Mouse (Mus musculus) hindbrain, embryonic 11.5 days (tissue): ENCODE data around the gene BC028528. TPM values are rescaled to one million over a fixed set of nuclear protein-coding genes. Genes with fewer than 3 reads are reported as not detected.

Experiments
- ATAC-seq: fragments of 200-750 bp; cut with Nextera tagmentation; 2 replicates; pipeline ENCODE4 v1.8.0; 2017; ENCODE audit warnings: mild to moderate bottlenecking, moderate TSS enrichment, moderate library complexity; ENCODE audit not compliant: low FRiP score
- DNase-seq: peaks from one replicate; pipeline ENCODE4 v3.0.0-alpha.2; 2015; ENCODE audit warnings: low spot score
- H3K27ac ChIP-seq: fragments of 300-500 bp; sonication (generic); 2 replicates; pipeline ENCODE4 v1.5.1; 2014; ENCODE audit warnings: mild to moderate bottlenecking, low read depth, low read length
- H3K27me3 ChIP-seq: fragments of 300-500 bp; sonication (generic); 2 replicates; pipeline ENCODE4 v1.6.1; 2014; ENCODE audit warnings: mild to moderate bottlenecking, low read length, moderate library complexity, mixed read lengths; ENCODE audit not compliant: control insufficient read depth, insufficient read depth
- H3K36me3 ChIP-seq: fragments of 300-500 bp; sonication (generic); 2 replicates; pipeline ENCODE4 v1.6.1; 2014; ENCODE audit warnings: mild to moderate bottlenecking, low read length, moderate library complexity, mixed read lengths; ENCODE audit not compliant: control insufficient read depth, insufficient read depth
- H3K4me1 ChIP-seq: fragments of 300-500 bp; sonication (generic); replicated peaks from 2 replicates; pipeline ENCODE4 v1.6.1; 2014; ENCODE audit warnings: low read length, mixed read lengths; ENCODE audit not compliant: control insufficient read depth, insufficient read depth
- H3K4me2 ChIP-seq: fragments of 300-500 bp; sonication (generic); replicated peaks from 2 replicates; pipeline ENCODE4 v1.6.1; 2014; ENCODE audit warnings: mild to moderate bottlenecking, low read depth, low read length
- H3K4me3 ChIP-seq: fragments of 300-500 bp; sonication (generic); 2 replicates; pipeline ENCODE4 v1.5.1; 2014; ENCODE audit warnings: low read depth, low read length
- H3K9ac ChIP-seq: fragments of 300-500 bp; sonication (generic); 2 replicates; pipeline ENCODE4 v1.6.1; 2014; ENCODE audit warnings: low read depth, low read length
- H3K9me3 ChIP-seq: fragments of 300-500 bp; sonication (generic); 2 replicates; pipeline ENCODE4 v1.6.1; 2016; ENCODE audit warnings: low read length; ENCODE audit not compliant: control insufficient read depth
- WGBS: fragments of 180-500 bp; shearing (Covaris S2); extraction: QIAGEN DNeasy Blood & Tissue Kit; methylation state at CpG from one replicate; pipeline ENCODE4 v1.1.7; 2014; 5-methylcytosine and 5-hydroxymethylcytosine counted together
- polyA plus RNA-seq: library from polyadenylated mRNA; unstranded; fragments of >200 nt; fragmentation: Nextera tagmentation; extraction: Ambion mirVana; gene quantifications from 2 replicates; pipeline ENCODE4 v1.2.1, GENCODE M21; 2014

BC028528 gene
- 11.0 and 11.2 TPM in 2 replicates for polyA plus RNA-seq

DNA sequence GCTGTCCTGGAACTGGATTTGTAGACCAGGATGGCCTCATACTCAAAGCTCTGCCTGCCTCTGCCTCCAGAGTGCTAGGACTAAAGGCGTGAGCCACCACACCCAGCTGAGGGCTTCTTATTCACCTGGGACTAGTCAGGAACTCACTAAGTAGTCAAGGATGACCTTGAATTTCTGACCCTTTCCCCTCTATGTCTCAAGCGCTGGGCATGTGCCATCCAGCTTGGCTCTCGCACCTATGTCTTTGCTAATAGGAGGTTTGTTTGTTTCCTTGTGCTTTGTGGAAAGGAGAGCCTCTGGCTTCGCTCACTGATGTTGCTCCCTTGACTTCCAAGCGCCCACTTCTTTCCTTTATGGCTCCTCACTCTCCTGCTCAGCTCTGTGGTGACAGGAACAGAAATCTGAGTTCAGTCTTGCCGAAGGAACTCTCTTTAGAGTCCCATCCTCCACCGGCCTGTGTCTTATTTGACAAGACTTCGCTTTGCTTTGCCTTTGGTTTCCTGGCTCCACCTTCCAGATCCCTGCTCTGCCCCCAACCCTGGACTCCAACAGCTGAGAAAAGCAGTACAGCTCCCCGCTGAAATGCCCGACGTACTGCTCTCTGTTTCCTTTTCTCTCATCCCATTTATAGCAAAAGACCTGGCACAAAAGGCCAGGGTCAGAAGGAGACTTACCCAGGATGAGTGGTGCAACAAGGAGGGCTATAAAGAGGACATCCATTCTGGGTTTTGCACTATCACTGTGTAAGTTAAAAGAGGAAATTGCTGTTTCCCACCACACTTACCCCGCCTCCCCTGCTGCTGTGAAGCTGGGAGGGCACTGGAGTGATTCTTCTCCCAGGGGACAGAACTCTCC, at the start of gene BC028528:
TSS of gene BC028528 (minus strand) at position 795 of the 855 bp plus-strand sequence.
- H3K4me3 ChIP-seq = no peak within 1 kb of the TSS

DNA sequence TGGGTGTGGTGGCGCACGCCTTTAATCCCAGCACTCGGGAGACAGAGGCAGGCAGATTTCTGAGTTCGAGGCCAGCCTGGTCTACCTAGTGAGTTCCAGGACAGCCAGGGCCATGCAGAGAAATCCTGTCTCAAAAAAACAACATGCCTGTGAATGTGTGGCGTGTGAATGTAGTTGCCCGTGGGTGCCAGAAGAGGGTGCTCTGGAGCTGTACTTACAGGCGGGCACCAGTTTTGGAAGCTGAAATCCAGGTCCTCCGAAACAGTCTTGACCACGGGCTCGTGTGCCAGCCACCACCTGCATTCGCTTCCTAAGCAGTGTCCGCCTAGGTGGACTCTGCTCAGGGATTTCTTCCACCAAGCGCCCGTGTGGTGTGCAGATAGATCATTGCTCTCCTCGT, 47.0 kb upstream of the BC028528 start:
- H3K9ac ChIP-seq = no peak overlapping the region
- ATAC-seq (no peak), DNase-seq (peak; percentile 44)
- H3K9me3 ChIP-seq = no peaks in the 10 kb centered on the region
- 94% methylated on average over 15 of the region's 15 CpGs for WGBS
- no peak overlapping the region for H3K27ac ChIP-seq
- H3K4me2 ChIP-seq = no peak overlapping the region
- H3K4me3 ChIP-seq = no peak overlapping the region
- peaks cover 39% of the 10 kb centered on the region for H3K36me3 ChIP-seq
- H3K4me1 ChIP-seq = no peaks in the 10 kb centered on the region
- H3K27me3 ChIP-seq = no peaks in the 10 kb centered on the region

More for the DNA sequence above, at the start of gene BC028528:
- H3K9me3 ChIP-seq = no peaks in the 10 kb centered on the region
- H3K4me2 ChIP-seq = no peak within 1 kb of the TSS
- DNase-seq = peak; percentile 34
- 30% methylated on average over 12 of the region's 12 CpGs for WGBS
- no peaks in the 10 kb centered on the region for H3K27me3 ChIP-seq
- H3K36me3 ChIP-seq = no peaks in the 10 kb centered on the region
- no peak for ATAC-seq
- H3K27ac ChIP-seq = peak within 1 kb of the TSS; percentile 47
- H3K9ac ChIP-seq = peak within 1 kb of the TSS; percentile 31; the same call in 1 of the 2 replicates
- H3K4me1 ChIP-seq = no peaks in the 10 kb centered on the region

DNA sequence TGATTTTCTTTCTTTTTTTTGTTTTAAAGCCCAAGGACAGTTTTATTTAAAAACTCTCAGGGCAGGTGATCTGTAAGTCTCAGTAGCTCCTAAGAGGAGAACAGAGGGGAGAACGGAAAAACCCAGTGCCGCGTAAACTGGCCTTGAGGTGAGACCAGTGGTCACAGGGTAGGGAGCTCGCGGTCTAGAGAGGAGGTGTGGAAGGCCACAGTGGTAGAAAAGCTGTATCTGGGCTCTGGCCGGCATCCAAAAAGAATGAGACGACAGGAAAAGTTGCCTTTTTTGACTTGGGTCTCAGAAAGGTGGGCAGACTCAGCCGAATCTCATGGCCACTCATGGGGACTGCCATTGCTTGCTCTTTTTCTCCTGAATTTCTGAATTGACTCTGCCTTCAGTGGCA, 46.4 kb upstream of the BC028528 start:
- Histone ChIP-seq H3K4me1 (no peaks in the 10 kb centered on the region), H3K27me3 (no peaks in the 10 kb centered on the region), H3K4me3 (no peak overlapping the region), H3K4me2 (no peak overlapping the region), H3K27ac (no peak overlapping the region), H3K9ac (no peak overlapping the region), H3K9me3 (no peaks in the 10 kb centered on the region), H3K36me3 (peaks cover 39% of the 10 kb centered on the region)
- ATAC-seq (no peak), DNase-seq (no peak)
- WGBS = over 99% methylated on average over 8 of the region's 8 CpGs

DNA sequence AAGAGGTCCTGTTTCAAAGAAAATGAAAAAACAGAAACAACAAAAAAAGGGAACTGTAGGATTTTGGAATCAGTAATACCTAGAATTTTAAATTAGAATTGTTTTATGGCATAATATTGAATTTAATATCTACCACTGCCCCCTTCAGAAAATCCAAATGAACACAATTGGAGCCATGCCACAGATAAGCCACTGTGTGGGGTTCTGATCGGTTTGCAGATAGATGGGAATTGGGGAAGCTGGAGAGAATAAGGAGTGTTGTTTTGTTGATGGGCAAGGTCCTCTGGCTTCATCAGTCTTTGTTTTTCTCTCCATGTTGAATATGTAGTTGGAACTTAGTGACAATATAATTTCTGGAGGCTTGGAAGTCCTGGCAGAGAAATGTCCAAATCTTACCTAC, 42.6 kb upstream of the BC028528 start:
- H3K36me3 ChIP-seq = peaks cover 27% of the 10 kb centered on the region
- 92% methylated on average over 1 of the region's 1 CpGs for WGBS
- no peak for ATAC-seq

DNA sequence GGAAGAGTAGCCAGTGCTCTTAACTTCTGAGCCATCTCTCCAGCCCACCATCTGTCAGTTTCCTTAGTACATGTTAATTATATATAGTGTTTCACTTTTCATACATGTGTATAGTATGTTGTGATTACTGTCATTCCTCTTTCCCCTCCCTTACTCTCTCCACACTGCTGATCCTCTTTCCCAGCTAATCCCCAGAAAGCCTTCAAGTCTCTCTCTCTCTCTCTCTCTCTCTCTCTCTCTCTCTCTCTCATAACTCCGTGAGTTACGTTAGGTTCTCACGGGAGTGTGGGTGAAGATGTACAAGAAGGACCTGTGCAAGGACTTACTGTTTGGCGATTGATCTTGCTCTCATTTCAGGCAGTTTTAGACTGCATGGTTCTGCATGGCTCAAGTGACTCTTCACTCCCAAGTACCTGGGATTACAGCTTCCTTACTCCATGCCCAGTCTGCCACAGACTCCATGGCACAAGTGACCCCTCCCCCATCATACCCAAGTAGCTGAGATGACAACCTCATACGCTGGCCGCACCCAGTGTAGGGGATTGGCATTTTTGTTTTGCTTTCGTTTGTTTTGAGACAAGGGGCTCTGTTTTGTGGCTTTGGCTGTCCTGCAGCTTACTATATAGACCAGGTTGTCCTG, 41.4 kb upstream of the BC028528 start:
- H3K4me3 ChIP-seq = no peak overlapping the region
- 96% methylated on average over 7 of the region's 7 CpGs for WGBS
- no peak overlapping the region for H3K27ac ChIP-seq

More for the DNA sequence above, 42.6 kb upstream of the BC028528 start:
- H3K9me3 ChIP-seq = no peaks in the 10 kb centered on the region
- H3K27ac ChIP-seq = no peak overlapping the region
- no peak overlapping the region for H3K4me2 ChIP-seq
- H3K4me3 ChIP-seq = no peak overlapping the region
- H3K9ac ChIP-seq = no peak overlapping the region
- DNase-seq = no peak
- H3K4me1 ChIP-seq = no peaks in the 10 kb centered on the region
- no peaks in the 10 kb centered on the region for H3K27me3 ChIP-seq

DNA sequence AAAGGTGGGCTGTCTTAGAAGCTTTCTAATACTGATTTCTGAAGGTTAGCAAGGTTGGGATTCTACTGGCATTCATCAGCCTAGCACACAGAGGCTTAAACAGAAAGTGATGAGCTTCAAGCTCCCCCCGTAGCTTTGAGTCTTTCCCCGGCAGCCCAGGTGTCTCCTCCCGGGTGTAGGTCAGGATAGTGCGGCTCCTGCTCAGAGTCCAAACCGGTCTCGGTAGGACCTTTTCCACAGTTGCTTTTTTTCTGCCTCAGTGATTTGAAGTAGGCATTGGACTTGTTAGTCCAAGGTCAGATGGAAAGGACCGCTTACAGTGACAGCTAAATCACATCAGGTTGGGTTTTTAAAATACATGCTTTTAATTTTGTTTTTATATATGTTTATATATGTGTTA, 40.8 kb upstream of the BC028528 start:
- no peak overlapping the region for H3K4me3 ChIP-seq
- DNase-seq (no peak), ATAC-seq (no peak)
- WGBS = 91% methylated on average over 7 of the region's 7 CpGs
- H3K4me2 ChIP-seq = no peak overlapping the region
- peaks cover 12% of the 10 kb centered on the region for H3K36me3 ChIP-seq
- no peaks in the 10 kb centered on the region for H3K27me3 ChIP-seq
- no peak overlapping the region for H3K27ac ChIP-seq
- no peaks in the 10 kb centered on the region for H3K4me1 ChIP-seq
- no peak overlapping the region for H3K9ac ChIP-seq
- H3K9me3 ChIP-seq = no peaks in the 10 kb centered on the region

More for the DNA sequence above, 41.4 kb upstream of the BC028528 start:
- H3K27me3 ChIP-seq = no peaks in the 10 kb centered on the region
- peaks cover 18% of the 10 kb centered on the region for H3K36me3 ChIP-seq
- no peak overlapping the region for H3K4me2 ChIP-seq
- H3K9me3 ChIP-seq = no peaks in the 10 kb centered on the region
- H3K4me1 ChIP-seq = no peaks in the 10 kb centered on the region
- H3K9ac ChIP-seq = no peak overlapping the region
- ATAC-seq (no peak), DNase-seq (no peak)

DNA sequence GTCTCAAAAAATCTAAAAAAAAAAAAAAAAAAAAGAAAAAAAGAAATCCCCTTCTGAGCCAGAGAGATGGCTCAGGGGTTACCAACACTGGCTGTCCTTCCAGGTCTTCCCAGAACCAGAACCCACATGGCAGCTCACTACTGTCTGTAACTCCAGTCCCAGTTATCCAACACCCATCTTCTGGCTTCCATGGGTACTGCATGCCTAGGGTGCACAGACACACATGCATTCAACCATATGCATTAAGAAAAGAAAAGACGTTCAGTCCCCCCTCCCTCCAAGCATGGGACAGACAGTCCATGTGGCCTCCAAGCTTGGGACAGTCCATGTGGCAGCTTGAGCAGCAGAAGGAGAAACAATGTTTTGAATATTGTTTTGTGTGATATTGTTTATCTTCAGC, 40.4 kb upstream of the BC028528 start:
- H3K36me3 ChIP-seq = peaks cover 8% of the 10 kb centered on the region
- no peaks in the 10 kb centered on the region for H3K27me3 ChIP-seq
- H3K9me3 ChIP-seq = no peaks in the 10 kb centered on the region
- no peak overlapping the region for H3K27ac ChIP-seq
- no peak overlapping the region for H3K4me2 ChIP-seq
- H3K9ac ChIP-seq = no peak overlapping the region
- H3K4me1 ChIP-seq = no peaks in the 10 kb centered on the region
- no peak for ATAC-seq
- DNase-seq = no peak
- H3K4me3 ChIP-seq = no peak overlapping the region
- 72% methylated on average over 1 of the region's 1 CpGs for WGBS

DNA sequence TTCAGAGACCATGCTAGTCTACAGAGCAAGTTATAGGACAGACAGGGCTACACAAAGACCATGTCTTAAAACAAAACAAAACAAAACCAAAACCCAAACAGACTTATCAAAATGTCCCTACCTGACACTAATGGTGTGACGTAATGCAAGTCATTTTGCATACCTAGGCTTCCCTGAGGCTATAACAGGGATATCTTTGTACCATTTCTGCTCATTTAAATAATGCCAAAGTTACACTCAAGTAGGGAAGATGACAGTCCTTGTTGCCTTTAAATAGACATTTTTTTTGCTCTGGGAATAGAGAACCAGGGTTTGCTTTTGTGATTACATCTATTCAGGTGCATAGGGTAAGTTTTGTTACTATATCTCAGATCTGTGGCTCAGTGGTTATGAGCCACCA, 39.7 kb upstream of the BC028528 start:
- H3K27ac ChIP-seq = no peak overlapping the region
- 88% methylated on average over 1 of the region's 1 CpGs for WGBS
- H3K27me3 ChIP-seq = no peaks in the 10 kb centered on the region
- H3K4me3 ChIP-seq = no peak overlapping the region
- H3K4me1 ChIP-seq = no peaks in the 10 kb centered on the region
- H3K9ac ChIP-seq = no peak overlapping the region
- no peak overlapping the region for H3K4me2 ChIP-seq
- peaks cover 6% of the 10 kb centered on the region for H3K36me3 ChIP-seq
- ATAC-seq = no peak
- DNase-seq = no peak
- H3K9me3 ChIP-seq = no peaks in the 10 kb centered on the region

DNA sequence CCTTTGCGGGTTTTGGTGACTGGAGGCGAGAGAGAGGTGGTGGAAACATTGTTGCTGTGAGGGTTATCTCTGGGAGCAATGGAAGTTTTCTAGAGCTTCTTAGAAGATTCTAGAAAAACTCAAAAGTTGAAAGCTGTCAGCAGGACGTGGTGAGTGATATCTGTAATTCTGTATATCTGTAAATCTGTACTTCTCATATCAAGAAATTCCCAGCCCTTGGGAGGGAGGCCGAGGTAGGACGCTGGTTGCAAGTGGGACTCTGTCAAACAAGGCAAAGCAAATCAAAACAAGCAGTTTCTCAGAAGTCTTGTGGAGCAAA, 38.6 kb upstream of the BC028528 start:
- peak overlapping the region; percentile 60 for H3K4me2 ChIP-seq
- H3K4me1 ChIP-seq = no peaks in the 10 kb centered on the region
- ATAC-seq = no peak
- no peaks in the 10 kb centered on the region for H3K9me3 ChIP-seq
- peak overlapping the region; percentile 89 for H3K4me3 ChIP-seq
- 8% methylated on average over 5 of the region's 5 CpGs for WGBS
- no peak for DNase-seq
- no peak overlapping the region for H3K27ac ChIP-seq
- peaks cover 6% of the 10 kb centered on the region for H3K36me3 ChIP-seq
- peak overlapping the region; percentile 98 for H3K9ac ChIP-seq
- no peaks in the 10 kb centered on the region for H3K27me3 ChIP-seq
